Mouse (Mus musculus) heart, embryonic 11.5 days (tissue): ENCODE measurements around the gene Atp2c1. TPM values are rescaled to one million over a fixed set of nuclear protein-coding genes. Genes with fewer than 3 reads are reported as not detected.

Experiments
- ATAC-seq: fragments of 200-750 bp; cut with Nextera tagmentation; replicated peaks from 2 replicates; pipeline ENCODE4 v1.8.0; 2017; ENCODE audit warnings: moderate library complexity; ENCODE audit not compliant: insufficient number of reproducible peaks, low FRiP score, low TSS enrichment
- H3K27ac ChIP-seq: fragments of 300-500 bp; sonication (generic); 2 replicates; pipeline ENCODE4 v1.5.1; 2014; ENCODE audit warnings: mild to moderate bottlenecking, low read depth, low read length
- H3K27me3 ChIP-seq: fragments of 300-500 bp; sonication (generic); 2 replicates; pipeline ENCODE4 v1.6.1; 2014; ENCODE audit warnings: mild to moderate bottlenecking, low read length, mixed read lengths; ENCODE audit not compliant: control insufficient read depth, insufficient read depth
- H3K36me3 ChIP-seq: fragments of 300-500 bp; sonication (generic); 2 replicates; pipeline ENCODE4 v1.6.1; 2014; ENCODE audit warnings: mild to moderate bottlenecking, low read length, moderate library complexity, mixed read lengths; ENCODE audit not compliant: control insufficient read depth, insufficient read depth
- H3K4me1 ChIP-seq: fragments of 300-500 bp; sonication (generic); 2 replicates; pipeline ENCODE4 v1.6.1; 2014; ENCODE audit warnings: low read length; ENCODE audit not compliant: control insufficient read depth, insufficient read depth
- H3K4me2 ChIP-seq: fragments of 300-500 bp; sonication (generic); 2 replicates; pipeline ENCODE4 v1.6.1; 2014; ENCODE audit warnings: mild to moderate bottlenecking, moderate library complexity
- H3K4me3 ChIP-seq: fragments of 300-500 bp; sonication (generic); 2 replicates; pipeline ENCODE4 v1.5.1; 2014; ENCODE audit warnings: low read depth, low read length
- H3K9ac ChIP-seq: fragments of 300-500 bp; sonication (generic); 2 replicates; pipeline ENCODE4 v1.6.1; 2014; ENCODE audit warnings: mild to moderate bottlenecking, low read depth, low read length, moderate library complexity
- H3K9me3 ChIP-seq: fragments of 300-500 bp; sonication (generic); replicated peaks from 2 replicates; pipeline ENCODE4 v1.6.1; 2016; ENCODE audit warnings: low read length; ENCODE audit not compliant: control insufficient read depth
- WGBS: fragments of 180-500 bp; shearing (Covaris S2); extraction: QIAGEN DNeasy Blood & Tissue Kit; methylation state at CpG from one replicate; pipeline ENCODE4 v1.1.7; 2014; ENCODE audit not compliant: insufficient replicate concordance; 5-methylcytosine and 5-hydroxymethylcytosine counted together
- polyA plus RNA-seq: library from polyadenylated mRNA; unstranded; fragments of >200 nt; fragmentation: Nextera tagmentation; extraction: Ambion mirVana; gene quantifications from 2 replicates; pipeline ENCODE4 v1.2.1, GENCODE M21; 2014

Gene Atp2c1
- polyA plus RNA-seq, 1 experiment from 2014 or later, result 53.0 TPM

- ATAC-seq, result no peak
- no peak overlapping the region for H3K27ac ChIP-seq
- H3K27me3 ChIP-seq, result no peaks in the 10 kb centered on the region
- no peaks in the 10 kb centered on the region for H3K9me3 ChIP-seq
- no peak overlapping the region for H3K4me2 ChIP-seq
- no peaks in the 10 kb centered on the region for H3K4me1 ChIP-seq
- 66% methylated on average over 4 of the region's 5 CpGs for WGBS
- no peak overlapping the region for H3K4me3 ChIP-seq
- H3K36me3 ChIP-seq, result no peaks in the 10 kb centered on the region
- H3K9ac ChIP-seq, result no peak overlapping the region
Measured at GRCm38 (mm10) chr9:105390616-105391015, 136.5 kb downstream of the Atp2c1 start.

DNA sequence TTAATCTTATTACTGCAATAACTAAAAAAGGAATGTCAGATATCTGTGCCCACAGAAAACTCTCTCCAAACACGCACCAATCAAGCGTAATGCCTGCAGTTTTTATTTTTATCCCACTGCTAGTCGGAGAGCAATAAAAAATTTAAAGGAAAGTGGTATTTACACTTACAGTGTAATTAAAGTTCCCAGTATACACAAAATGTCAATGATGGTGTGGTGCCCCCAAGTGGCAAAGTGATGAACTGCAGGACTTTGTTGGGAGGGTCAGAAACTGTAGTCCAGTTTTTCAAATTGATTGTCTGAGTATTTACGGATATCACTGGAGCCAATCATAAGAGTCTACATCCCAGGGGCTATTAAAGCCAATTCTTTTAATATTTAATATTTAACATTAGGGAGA, 137.8 kb downstream of the Atp2c1 start:
- Histone ChIP-seq H3K9ac (no peak overlapping the region), H3K4me1 (no peaks in the 10 kb centered on the region), H3K27me3 (no peaks in the 10 kb centered on the region), H3K4me2 (no peak overlapping the region), H3K9me3 (no peaks in the 10 kb centered on the region), H3K27ac (no peak overlapping the region), H3K36me3 (no peaks in the 10 kb centered on the region), H3K4me3 (no peak overlapping the region)
- WGBS, result 13% methylated on average over 4 of the region's 4 CpGs
- ATAC-seq, result no peak

DNA sequence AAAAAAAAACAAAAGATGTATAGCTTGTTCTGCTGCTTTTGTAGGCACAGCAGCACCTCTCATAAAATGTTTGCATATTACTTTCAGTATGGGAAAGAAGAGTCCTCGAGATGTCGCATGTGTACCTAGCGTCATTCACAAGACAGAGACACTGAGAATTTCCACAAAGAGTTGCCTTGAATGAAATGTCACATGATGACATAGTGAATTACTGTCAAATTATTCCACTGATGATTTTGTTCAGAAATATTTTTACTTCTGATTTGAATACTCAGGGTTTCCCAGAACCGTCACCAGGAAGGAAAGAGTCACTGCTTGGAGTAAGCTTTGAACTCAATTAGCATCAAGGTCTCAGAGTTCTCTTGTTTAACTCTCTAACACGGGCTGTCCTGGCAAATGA, 139.7 kb downstream of the Atp2c1 start:
- ATAC-seq, result no peak
- no peak overlapping the region for H3K27ac ChIP-seq
- no peak overlapping the region for H3K4me2 ChIP-seq
- H3K9ac ChIP-seq, result no peak overlapping the region
- H3K4me1 ChIP-seq, result no peaks in the 10 kb centered on the region
- WGBS, result 79% methylated on average over 5 of the region's 5 CpGs
- no peak overlapping the region for H3K4me3 ChIP-seq
- H3K36me3 ChIP-seq, result no peaks in the 10 kb centered on the region
- H3K9me3 ChIP-seq, result no peaks in the 10 kb centered on the region
- H3K27me3 ChIP-seq, result no peaks in the 10 kb centered on the region

GRCm38 (mm10) chr9:105379533-105380145, 147.5 kb downstream of the Atp2c1 start:
- Histone ChIP-seq H3K4me3 (no peak overlapping the region), H3K9me3 (no peaks in the 10 kb centered on the region), H3K4me1 (no peaks in the 10 kb centered on the region), H3K36me3 (no peaks in the 10 kb centered on the region), H3K4me2 (no peak overlapping the region), H3K9ac (no peak overlapping the region), H3K27ac (no peak overlapping the region), H3K27me3 (no peaks in the 10 kb centered on the region)
- no peak for ATAC-seq
- WGBS, result 74% methylated on average over 8 of the region's 8 CpGs

DNA sequence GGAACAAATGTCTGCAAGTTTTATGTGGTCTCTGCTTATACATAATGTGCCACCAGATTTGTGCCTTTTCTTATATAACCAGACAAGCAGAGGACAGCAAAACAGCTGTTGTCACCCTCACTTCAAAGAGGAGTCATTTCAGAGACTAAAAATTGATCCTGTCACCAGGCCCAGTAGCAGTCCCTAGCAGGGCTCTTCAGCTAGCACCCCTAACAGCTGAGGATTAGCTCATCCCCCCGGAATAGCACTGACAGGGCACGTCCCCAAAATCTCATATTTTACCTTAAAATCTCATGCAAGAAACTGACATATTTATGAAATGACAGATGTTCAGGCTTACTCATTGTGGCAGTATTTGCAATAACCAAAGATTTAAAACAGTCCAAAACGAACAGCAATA, 149.5 kb downstream of the Atp2c1 start:
- WGBS, result 56% methylated on average over 3 of the region's 3 CpGs
- ATAC-seq, result no peak
- no peaks in the 10 kb centered on the region for H3K27me3 ChIP-seq

GRCm38 (mm10) chr9:105376954-105377530, 150.1 kb downstream of the Atp2c1 start:
- H3K27ac ChIP-seq, result no peak overlapping the region
- no peaks in the 10 kb centered on the region for H3K9me3 ChIP-seq
- H3K4me3 ChIP-seq, result no peak overlapping the region
- ATAC-seq, result no peak
- no peaks in the 10 kb centered on the region for H3K27me3 ChIP-seq
- no peak overlapping the region for H3K9ac ChIP-seq
- no peaks in the 10 kb centered on the region for H3K36me3 ChIP-seq
- no peaks in the 10 kb centered on the region for H3K4me1 ChIP-seq
- 74% methylated on average over 7 of the region's 7 CpGs for WGBS
- no peak overlapping the region for H3K4me2 ChIP-seq

More for the DNA sequence above, 149.5 kb downstream of the Atp2c1 start:
- Histone ChIP-seq H3K9me3 (no peaks in the 10 kb centered on the region), H3K4me3 (no peak overlapping the region), H3K4me2 (no peak overlapping the region), H3K36me3 (no peaks in the 10 kb centered on the region), H3K9ac (no peak overlapping the region), H3K4me1 (no peaks in the 10 kb centered on the region), H3K27ac (no peak overlapping the region)

DNA sequence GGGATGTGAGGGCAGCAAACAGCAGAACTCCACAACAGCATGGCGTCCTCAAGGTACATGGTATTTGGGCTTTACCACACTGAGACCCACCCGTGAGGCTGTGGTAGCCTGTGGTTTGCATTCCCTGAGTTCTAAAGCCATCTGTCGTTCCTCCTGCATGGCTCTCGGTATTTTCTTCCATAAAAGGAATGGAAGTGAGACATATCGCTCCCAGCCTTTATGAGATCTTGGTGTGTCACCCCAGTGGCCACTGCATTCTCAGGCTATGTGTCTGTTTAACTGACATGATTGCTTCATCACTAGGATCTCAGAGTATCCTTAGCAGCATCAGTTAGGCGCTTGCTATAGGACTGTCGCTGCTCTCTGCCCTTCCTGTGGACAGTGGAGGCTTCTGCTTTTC, 150.7 kb downstream of the Atp2c1 start:
- no peaks in the 10 kb centered on the region for H3K36me3 ChIP-seq
- no peak overlapping the region for H3K27ac ChIP-seq
- no peak for ATAC-seq
- H3K9me3 ChIP-seq, result no peaks in the 10 kb centered on the region
- no peak overlapping the region for H3K4me3 ChIP-seq
- WGBS, result 64% methylated on average over 7 of the region's 7 CpGs
- H3K9ac ChIP-seq, result no peak overlapping the region
- H3K27me3 ChIP-seq, result no peaks in the 10 kb centered on the region
- H3K4me2 ChIP-seq, result no peak overlapping the region
- no peaks in the 10 kb centered on the region for H3K4me1 ChIP-seq

- H3K9me3 ChIP-seq, result no peaks in the 10 kb centered on the region
- H3K36me3 ChIP-seq, result no peaks in the 10 kb centered on the region
- WGBS, result 67% methylated on average over 5 of the region's 5 CpGs
- no peak for ATAC-seq
- no peak overlapping the region for H3K27ac ChIP-seq
- H3K4me2 ChIP-seq, result no peak overlapping the region
- no peak overlapping the region for H3K9ac ChIP-seq
- H3K27me3 ChIP-seq, result no peaks in the 10 kb centered on the region
- H3K4me1 ChIP-seq, result no peaks in the 10 kb centered on the region
- H3K4me3 ChIP-seq, result no peak overlapping the region
Measured at GRCm38 (mm10) chr9:105374361-105374760, 152.8 kb downstream of the Atp2c1 start.

- 74% methylated on average over 3 of the region's 3 CpGs for WGBS
- Histone ChIP-seq H3K9ac (no peak overlapping the region), H3K4me2 (no peak overlapping the region), H3K4me3 (no peak overlapping the region), H3K27ac (no peak overlapping the region), H3K4me1 (no peaks in the 10 kb centered on the region), H3K27me3 (no peaks in the 10 kb centered on the region), H3K9me3 (no peaks in the 10 kb centered on the region), H3K36me3 (no peaks in the 10 kb centered on the region)
- ATAC-seq, result no peak
Measured at GRCm38 (mm10) chr9:105368605-105369004, 158.5 kb downstream of the Atp2c1 start.
